Mouse (Mus musculus): ENCODE data around the gene Gys2. TPM values are rescaled to one million over a fixed set of nuclear protein-coding genes. Genes with fewer than 3 reads are reported as not detected.
"Not testable (repeated sequence)": the region's sequence is repeated elsewhere in the genome, so short reads cannot be mapped to it uniquely, and the experiment has no call there.

Gys2 gene
- not detected in 2 replicates for polyA plus RNA-seq (2014; fragmentation: Nextera tagmentation; extraction: Ambion mirVana)

GRCm38 (mm10) chr6:142472801-142473203 is at the start of gene Gys2:
Gene Gys2 (minus strand): TSS chr6:142473109.
- H3K9ac ChIP-seq (ENCODE audit: low read length), result no peak within 1 kb of the TSS
- no peaks in the 10 kb centered on the region for H3K36me3 ChIP-seq (ENCODE audit: control insufficient read depth, insufficient read depth, low read length)
- no peaks in the 10 kb centered on the region for H3K27me3 ChIP-seq (ENCODE audit: control insufficient read depth, insufficient read depth, low read length)
- no peak within 1 kb of the TSS for H3K4me3 ChIP-seq (ENCODE audit: low read depth, low read length)
- H3K27ac ChIP-seq (replicated peaks; ENCODE audit: low read depth, low read length), result no peak within 1 kb of the TSS
- WGBS, result 61% methylated on average over 4 of the region's 4 CpGs
- DNase-seq (ENCODE audit: low spot score), result no peak
- no peak within 1 kb of the TSS for H3K4me2 ChIP-seq (ENCODE audit: low read depth, severe bottlenecking)
- H3K9me3 ChIP-seq (ENCODE audit: control insufficient read depth, low read length), result no peaks in the 10 kb centered on the region
- no peaks in the 10 kb centered on the region for H3K4me1 ChIP-seq (ENCODE audit: control insufficient read depth, insufficient read depth, low read length)
- ATAC-seq (ENCODE audit: insufficient number of reproducible peaks, low FRiP score, low TSS enrichment, low read depth), result no peak

GRCm38 (mm10) chr6:142521591-142522110 is 48.7 kb upstream of the Gys2 start:
- Histone ChIP-seq H3K27ac (replicated peaks; ENCODE audit: low read depth, low read length) (no peak overlapping the region), H3K36me3 (ENCODE audit: control insufficient read depth, insufficient read depth, low read length) (no peaks in the 10 kb centered on the region), H3K4me1 (ENCODE audit: control insufficient read depth, insufficient read depth, low read length) (no peaks in the 10 kb centered on the region), H3K4me3 (ENCODE audit: low read depth, low read length) (no peak overlapping the region), H3K9me3 (ENCODE audit: control insufficient read depth, low read length) (no peaks in the 10 kb centered on the region), H3K4me2 (ENCODE audit: low read depth, severe bottlenecking) (no peak overlapping the region), H3K27me3 (ENCODE audit: control insufficient read depth, insufficient read depth, low read length) (no peaks in the 10 kb centered on the region), H3K9ac (ENCODE audit: low read length) (no peak overlapping the region)
- no peak for ATAC-seq (ENCODE audit: insufficient number of reproducible peaks, low FRiP score, low TSS enrichment, low read depth)
- no peak for DNase-seq (ENCODE audit: low spot score)
- 83% methylated on average over 12 of the region's 12 CpGs for WGBS

- ATAC-seq (ENCODE audit: insufficient number of reproducible peaks, low FRiP score, low TSS enrichment, low read depth) (peak; percentile 41; the same call in 1 of the 2 replicates), DNase-seq (ENCODE audit: low spot score) (no peak)
- Histone ChIP-seq H3K4me2 (ENCODE audit: low read depth, severe bottlenecking) (no peak overlapping the region), H3K4me1 (ENCODE audit: control insufficient read depth, insufficient read depth, low read length) (no peaks in the 10 kb centered on the region), H3K4me3 (ENCODE audit: low read depth, low read length) (no peak overlapping the region), H3K9me3 (ENCODE audit: control insufficient read depth, low read length) (no peaks in the 10 kb centered on the region), H3K9ac (ENCODE audit: low read length) (no peak overlapping the region), H3K27me3 (ENCODE audit: control insufficient read depth, insufficient read depth, low read length) (no peaks in the 10 kb centered on the region), H3K27ac (replicated peaks; ENCODE audit: low read depth, low read length) (no peak overlapping the region), H3K36me3 (ENCODE audit: control insufficient read depth, insufficient read depth, low read length) (no peaks in the 10 kb centered on the region)
- 18% methylated on average over 6 of the region's 6 CpGs for WGBS
These were observed 46.2 kb upstream of the Gys2 start for GRCm38 (mm10) chr6:142519110-142519509.

GRCm38 (mm10) chr6:142515379-142515778 is 42.5 kb upstream of the Gys2 start:
- H3K4me3 ChIP-seq (ENCODE audit: low read depth, low read length); H3K4me2 ChIP-seq (ENCODE audit: low read depth, severe bottlenecking); H3K4me1 ChIP-seq (ENCODE audit: control insufficient read depth, insufficient read depth, low read length); H3K9ac ChIP-seq (ENCODE audit: low read length); H3K9me3 ChIP-seq (ENCODE audit: control insufficient read depth, low read length); ATAC-seq (ENCODE audit: insufficient number of reproducible peaks, low FRiP score, low TSS enrichment, low read depth); DNase-seq (ENCODE audit: low spot score); H3K27ac ChIP-seq (replicated peaks; ENCODE audit: low read depth, low read length); H3K36me3 ChIP-seq (ENCODE audit: control insufficient read depth, insufficient read depth, low read length); H3K27me3 ChIP-seq (ENCODE audit: control insufficient read depth, insufficient read depth, low read length): not testable (repeated sequence)
- WGBS, result 74% methylated on average over 8 of the region's 9 CpGs

- Histone ChIP-seq H3K4me1 (ENCODE audit: control insufficient read depth, insufficient read depth, low read length) (0 out of 2 replicates have a peak, but pooled peaks cover 6% of the 10 kb centered on the region), H3K9me3 (ENCODE audit: control insufficient read depth, low read length) (no peaks in the 10 kb centered on the region), H3K27ac (replicated peaks; ENCODE audit: low read depth, low read length) (no peak overlapping the region), H3K36me3 (ENCODE audit: control insufficient read depth, insufficient read depth, low read length) (no peaks in the 10 kb centered on the region), H3K4me2 (ENCODE audit: low read depth, severe bottlenecking) (no peak overlapping the region), H3K4me3 (ENCODE audit: low read depth, low read length) (no peak overlapping the region), H3K27me3 (ENCODE audit: control insufficient read depth, insufficient read depth, low read length) (no peaks in the 10 kb centered on the region), H3K9ac (ENCODE audit: low read length) (no peak overlapping the region)
- peak; percentile 72 for DNase-seq (ENCODE audit: low spot score)
- ATAC-seq (ENCODE audit: insufficient number of reproducible peaks, low FRiP score, low TSS enrichment, low read depth), result no peak
- 5% methylated on average over 10 of the region's 10 CpGs for WGBS
These were observed 42.0 kb upstream of the Gys2 start for GRCm38 (mm10) chr6:142514912-142515311.

- 27% methylated on average over 3 of the region's 3 CpGs for WGBS
- no peak overlapping the region for H3K4me2 ChIP-seq (ENCODE audit: low read depth, severe bottlenecking)
- DNase-seq (ENCODE audit: low spot score), result no peak
These were observed 40.0 kb upstream of the Gys2 start for GRCm38 (mm10) chr6:142512902-142513301.

GRCm38 (mm10) chr6:142511516-142512135 is 38.7 kb upstream of the Gys2 start:
- H3K36me3 ChIP-seq (ENCODE audit: control insufficient read depth, insufficient read depth, low read length), result no peaks in the 10 kb centered on the region
- peaks cover 11% of the 10 kb centered on the region for H3K4me1 ChIP-seq (ENCODE audit: control insufficient read depth, insufficient read depth, low read length)
- no peak overlapping the region for H3K4me3 ChIP-seq (ENCODE audit: low read depth, low read length)
- H3K4me2 ChIP-seq (ENCODE audit: low read depth, severe bottlenecking), result no peak overlapping the region
- no peak for ATAC-seq (ENCODE audit: insufficient number of reproducible peaks, low FRiP score, low TSS enrichment, low read depth)
- DNase-seq (ENCODE audit: low spot score), result peak; percentile 49
- no peaks in the 10 kb centered on the region for H3K27me3 ChIP-seq (ENCODE audit: control insufficient read depth, insufficient read depth, low read length)
- no peaks in the 10 kb centered on the region for H3K9me3 ChIP-seq (ENCODE audit: control insufficient read depth, low read length)
- WGBS, result 18% methylated on average over 12 of the region's 12 CpGs
- H3K9ac ChIP-seq (ENCODE audit: low read length), result no peak overlapping the region
- no peak overlapping the region for H3K27ac ChIP-seq (replicated peaks; ENCODE audit: low read depth, low read length)

More at GRCm38 (mm10) chr6:142512902-142513301, 40.0 kb upstream of the Gys2 start:
- Histone ChIP-seq H3K9ac (ENCODE audit: low read length) (no peak overlapping the region), H3K4me3 (ENCODE audit: low read depth, low read length) (no peak overlapping the region), H3K27ac (replicated peaks; ENCODE audit: low read depth, low read length) (no peak overlapping the region), H3K27me3 (ENCODE audit: control insufficient read depth, insufficient read depth, low read length) (no peaks in the 10 kb centered on the region), H3K4me1 (ENCODE audit: control insufficient read depth, insufficient read depth, low read length) (peaks cover 11% of the 10 kb centered on the region), H3K36me3 (ENCODE audit: control insufficient read depth, insufficient read depth, low read length) (no peaks in the 10 kb centered on the region), H3K9me3 (ENCODE audit: control insufficient read depth, low read length) (no peaks in the 10 kb centered on the region)
- no peak for ATAC-seq (ENCODE audit: insufficient number of reproducible peaks, low FRiP score, low TSS enrichment, low read depth)

- Histone ChIP-seq H3K9ac (ENCODE audit: low read length) (no peak overlapping the region), H3K27ac (replicated peaks; ENCODE audit: low read depth, low read length) (no peak overlapping the region), H3K4me1 (ENCODE audit: control insufficient read depth, insufficient read depth, low read length) (peaks cover 11% of the 10 kb centered on the region), H3K9me3 (ENCODE audit: control insufficient read depth, low read length) (no peaks in the 10 kb centered on the region), H3K36me3 (ENCODE audit: control insufficient read depth, insufficient read depth, low read length) (no peaks in the 10 kb centered on the region), H3K4me2 (ENCODE audit: low read depth, severe bottlenecking) (no peak overlapping the region), H3K27me3 (ENCODE audit: control insufficient read depth, insufficient read depth, low read length) (no peaks in the 10 kb centered on the region), H3K4me3 (ENCODE audit: low read depth, low read length) (no peak overlapping the region)
- DNase-seq (ENCODE audit: low spot score) (no peak), ATAC-seq (ENCODE audit: insufficient number of reproducible peaks, low FRiP score, low TSS enrichment, low read depth) (no peak)
- 35% methylated on average over 4 of the region's 4 CpGs for WGBS
These were observed 35.8 kb upstream of the Gys2 start for GRCm38 (mm10) chr6:142508663-142509062.

Measured in limb, embryonic 11.5 days (tissue).